Mouse (Mus musculus) liver, embryonic 12.5 days (tissue): ENCODE data around the gene Elmod3. TPM values are rescaled to one million over a fixed set of nuclear protein-coding genes. Genes with fewer than 3 reads are reported as not detected.

Experiments
- ATAC-seq: fragments of 200-750 bp; cut with Nextera tagmentation; 2 replicates; pipeline ENCODE4 v1.8.0; 2017; ENCODE audit warnings: moderate number of reproducible peaks, mild to moderate bottlenecking, moderate library complexity
- H3K27ac ChIP-seq: fragments of 300-500 bp; sonication (generic); 2 replicates; pipeline ENCODE4 v1.5.1; 2016; ENCODE audit warnings: mild to moderate bottlenecking
- H3K27me3 ChIP-seq: fragments of 300-500 bp; sonication (generic); replicated peaks from 2 replicates; pipeline ENCODE4 v1.6.1; 2016; ENCODE audit warnings: mild to moderate bottlenecking, moderate library complexity
- H3K36me3 ChIP-seq: fragments of 300-500 bp; sonication (generic); 2 replicates; pipeline ENCODE4 v1.6.1; 2016; ENCODE audit warnings: mild to moderate bottlenecking, moderate library complexity
- H3K4me1 ChIP-seq: fragments of 300-500 bp; sonication (generic); 2 replicates; pipeline ENCODE4 v1.6.1; 2016
- H3K4me2 ChIP-seq: fragments of 300-500 bp; sonication (generic); 2 replicates; pipeline ENCODE4 v1.6.1; 2016; ENCODE audit warnings: mild to moderate bottlenecking, moderate library complexity
- H3K4me3 ChIP-seq: fragments of 300-500 bp; sonication (generic); 2 replicates; pipeline ENCODE4 v1.5.1; 2016; ENCODE audit warnings: mild to moderate bottlenecking, moderate library complexity
- H3K9ac ChIP-seq: fragments of 300-500 bp; sonication (generic); 2 replicates; pipeline ENCODE4 v1.6.1; 2016; ENCODE audit warnings: mild to moderate bottlenecking, moderate library complexity
- H3K9me3 ChIP-seq: fragments of 300-500 bp; sonication (generic); replicated peaks from 2 replicates; pipeline ENCODE4 v1.6.1; 2016; ENCODE audit warnings: mild to moderate bottlenecking, moderate library complexity
- WGBS: fragments of 180-500 bp; shearing (Covaris S2); methylation state at CpG from one replicate; pipeline ENCODE4 v1.1.7; 2016; ENCODE audit not compliant: insufficient replicate concordance; 5-methylcytosine and 5-hydroxymethylcytosine counted together
- polyA plus RNA-seq: library from polyadenylated mRNA; unstranded; fragments of >200 nt; fragmentation: Nextera tagmentation; extraction: Ambion mirVana; gene quantifications from 2 replicates; pipeline ENCODE4 v1.2.1, GENCODE M21; 2016

Gene Elmod3
- polyA plus RNA-seq, 1 experiment from 2014 or later, result 7.6 TPM

- 80% methylated on average over 5 of the region's 5 CpGs for WGBS
- Histone ChIP-seq H3K9ac (no peak overlapping the region), H3K36me3 (peaks cover 79% of the 10 kb centered on the region)
These were observed 9.5 kb upstream of the Elmod3 start for GRCm38 (mm10) chr6:72607676-72608075.

DNA sequence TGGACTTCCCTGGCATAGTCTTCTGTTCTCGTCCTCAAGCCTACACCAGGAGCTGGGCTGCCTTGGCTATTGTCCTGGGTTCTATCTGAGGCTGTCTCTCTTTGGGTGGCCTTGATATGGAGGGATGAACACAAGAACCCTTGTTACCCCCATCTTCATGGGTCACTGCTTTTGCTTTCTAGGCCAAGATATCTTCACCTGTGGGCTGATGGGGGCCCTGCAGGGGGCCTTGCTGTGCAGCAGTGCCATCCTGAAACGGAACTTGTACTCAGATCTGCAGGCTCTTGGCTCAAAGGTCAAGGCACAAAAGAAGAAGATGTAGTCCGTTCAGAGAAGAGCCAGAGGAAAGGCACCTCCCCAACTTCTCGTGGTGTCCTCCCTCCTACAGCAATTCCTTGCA, 8.8 kb upstream of the Elmod3 start:
- H3K27ac ChIP-seq, result no peak overlapping the region
- H3K36me3 ChIP-seq, result peaks cover 78% of the 10 kb centered on the region

More at GRCm38 (mm10) chr6:72607676-72608075, 9.5 kb upstream of the Elmod3 start:
- ATAC-seq, result no peak
- Histone ChIP-seq H3K27ac (no peak overlapping the region), H3K9me3 (no peaks in the 10 kb centered on the region), H3K4me2 (no peak overlapping the region), H3K4me3 (no peak overlapping the region), H3K4me1 (0 out of 2 replicates have a peak, but pooled peaks cover 6% of the 10 kb centered on the region), H3K27me3 (no peaks in the 10 kb centered on the region)

GRCm38 (mm10) chr6:72604066-72604465, 5.9 kb upstream of the Elmod3 start:
- Histone ChIP-seq H3K4me2 (no peak overlapping the region), H3K27ac (no peak overlapping the region), H3K9ac (no peak overlapping the region), H3K4me1 (peaks cover 7% of the 10 kb centered on the region), H3K27me3 (no peaks in the 10 kb centered on the region), H3K9me3 (no peaks in the 10 kb centered on the region), H3K4me3 (no peak overlapping the region), H3K36me3 (peaks cover 48% of the 10 kb centered on the region)
- WGBS, result 71% methylated on average over 2 of the region's 2 CpGs
- no peak for ATAC-seq

More for the DNA sequence above, 8.8 kb upstream of the Elmod3 start:
- 70% methylated on average over 4 of the region's 4 CpGs for WGBS
- no peak overlapping the region for H3K4me2 ChIP-seq
- no peaks in the 10 kb centered on the region for H3K9me3 ChIP-seq
- H3K9ac ChIP-seq, result no peak overlapping the region
- ATAC-seq, result no peak
- H3K4me1 ChIP-seq, result 0 out of 2 replicates have a peak, but pooled peaks cover 6% of the 10 kb centered on the region
- H3K4me3 ChIP-seq, result no peak overlapping the region
- H3K27me3 ChIP-seq, result no peaks in the 10 kb centered on the region

DNA sequence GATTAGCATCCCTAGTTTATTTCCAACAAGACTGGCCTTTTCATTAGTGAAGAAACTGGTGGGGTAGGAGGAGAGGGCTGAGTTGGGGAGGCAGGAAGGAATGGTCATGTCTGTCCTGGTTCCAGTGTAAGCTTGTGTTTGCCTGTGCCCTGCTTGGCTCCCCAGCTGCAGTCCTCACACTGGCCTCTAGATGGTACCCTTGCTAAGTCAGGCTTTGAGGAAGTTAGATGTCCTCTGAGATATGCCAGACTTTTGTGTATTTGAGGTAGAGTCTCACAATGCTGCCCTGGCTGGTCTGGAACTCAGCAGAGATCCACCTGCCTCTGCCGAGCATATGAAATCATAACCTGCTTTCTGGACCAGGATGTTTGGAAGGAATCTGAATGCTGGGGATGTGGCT, 3.5 kb upstream of the Elmod3 start:
- H3K9ac ChIP-seq, result no peak overlapping the region
- no peaks in the 10 kb centered on the region for H3K27me3 ChIP-seq
- H3K36me3 ChIP-seq, result peaks cover 32% of the 10 kb centered on the region
- no peak overlapping the region for H3K4me2 ChIP-seq
- H3K9me3 ChIP-seq, result no peaks in the 10 kb centered on the region
- H3K4me3 ChIP-seq, result no peak overlapping the region
- H3K4me1 ChIP-seq, result peaks cover 24% of the 10 kb centered on the region
- H3K27ac ChIP-seq, result no peak overlapping the region
- 35% methylated on average over 1 of the region's 1 CpGs for WGBS
- no peak for ATAC-seq

- no peak for ATAC-seq
- 83% methylated on average over 12 of the region's 12 CpGs for WGBS
- H3K4me1 ChIP-seq, result peaks cover 24% of the 10 kb centered on the region
- peaks cover 22% of the 10 kb centered on the region for H3K36me3 ChIP-seq
- H3K4me2 ChIP-seq, result no peak overlapping the region
- no peaks in the 10 kb centered on the region for H3K27me3 ChIP-seq
- H3K9ac ChIP-seq, result no peak overlapping the region
- H3K4me3 ChIP-seq, result no peak overlapping the region
- no peak overlapping the region for H3K27ac ChIP-seq
- no peaks in the 10 kb centered on the region for H3K9me3 ChIP-seq
These were observed 2.6 kb upstream of the Elmod3 start for GRCm38 (mm10) chr6:72600771-72601170.

DNA sequence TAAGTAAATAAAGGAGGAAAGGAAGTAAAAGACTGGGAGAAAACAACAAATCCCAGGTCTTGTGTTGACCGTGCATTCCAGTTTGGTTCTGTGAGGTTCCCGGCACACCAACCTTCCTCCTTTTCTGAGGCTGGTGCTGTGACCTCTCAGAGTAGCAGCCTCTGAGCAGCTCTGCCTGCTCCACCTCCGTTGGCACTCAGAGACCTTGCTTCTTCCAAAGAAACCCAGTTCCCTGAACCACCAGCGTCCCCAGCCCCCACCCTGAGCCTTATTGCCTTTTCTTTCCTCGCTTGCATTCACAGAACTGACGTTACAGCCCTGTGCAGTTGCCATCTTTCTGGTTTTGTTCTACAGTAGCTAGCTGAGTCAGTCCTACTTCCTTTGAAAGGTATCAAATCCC, 2.0 kb upstream of the Elmod3 start:
- Histone ChIP-seq H3K27me3 (no peaks in the 10 kb centered on the region), H3K4me3 (no peak overlapping the region), H3K27ac (no peak overlapping the region), H3K36me3 (peaks cover 17% of the 10 kb centered on the region), H3K9me3 (no peaks in the 10 kb centered on the region), H3K4me1 (peaks cover 24% of the 10 kb centered on the region), H3K4me2 (no peak overlapping the region), H3K9ac (no peak overlapping the region)
- WGBS, result 72% methylated on average over 6 of the region's 6 CpGs
- no peak for ATAC-seq

- WGBS, result 30% methylated on average over 12 of the region's 12 CpGs
These were observed 761 bp upstream of the Elmod3 start for GRCm38 (mm10) chr6:72598791-72599557.

GRCm38 (mm10) chr6:72597083-72597874, 934 bp downstream of the Elmod3 start:
- Histone ChIP-seq H3K27me3 (no peaks in the 10 kb centered on the region), H3K4me1 (peaks cover 24% of the 10 kb centered on the region), H3K27ac (peak overlapping the region; percentile 47), H3K4me2 (peak overlapping the region; percentile 82), H3K4me3 (peak overlapping the region; percentile 66), H3K36me3 (0 out of 2 replicates have a peak, but pooled peaks cover 4% of the 10 kb centered on the region), H3K9me3 (no peaks in the 10 kb centered on the region), H3K9ac (peak overlapping the region; percentile 76)
- no peak for ATAC-seq
- WGBS, result 59% methylated on average over 13 of the region's 13 CpGs

More at GRCm38 (mm10) chr6:72598791-72599557, 761 bp upstream of the Elmod3 start:
- Histone ChIP-seq H3K4me3 (peak overlapping the region; percentile 66), H3K4me2 (peak overlapping the region; percentile 82), H3K27ac (peak overlapping the region; percentile 59), H3K36me3 (peaks cover 8% of the 10 kb centered on the region), H3K9ac (peak overlapping the region; percentile 76), H3K4me1 (peaks cover 24% of the 10 kb centered on the region), H3K9me3 (no peaks in the 10 kb centered on the region), H3K27me3 (no peaks in the 10 kb centered on the region)
- ATAC-seq, result peak; percentile 2; the same call in 1 of the 2 replicates

GRCm38 (mm10) chr6:72593914-72594313, 4.3 kb downstream of the Elmod3 start:
- no peak overlapping the region for H3K4me2 ChIP-seq
- H3K27me3 ChIP-seq, result no peaks in the 10 kb centered on the region
- no peak overlapping the region for H3K9ac ChIP-seq
- ATAC-seq, result no peak
- 0 out of 2 replicates have a peak, but pooled peaks cover 4% of the 10 kb centered on the region for H3K36me3 ChIP-seq
- no peak overlapping the region for H3K4me3 ChIP-seq
- H3K9me3 ChIP-seq, result no peaks in the 10 kb centered on the region
- peaks cover 16% of the 10 kb centered on the region for H3K4me1 ChIP-seq
- 58% methylated on average over 5 of the region's 5 CpGs for WGBS
- H3K27ac ChIP-seq, result no peak overlapping the region

GRCm38 (mm10) chr6:72593011-72593803, 5.0 kb downstream of the Elmod3 start:
- ATAC-seq, result no peak
- peaks cover 12% of the 10 kb centered on the region for H3K4me1 ChIP-seq
- no peak overlapping the region for H3K4me3 ChIP-seq
- WGBS, result 70% methylated on average over 6 of the region's 6 CpGs
- H3K9ac ChIP-seq, result no peak overlapping the region
- 0 out of 2 replicates have a peak, but pooled peaks cover 4% of the 10 kb centered on the region for H3K36me3 ChIP-seq
- H3K27me3 ChIP-seq, result no peaks in the 10 kb centered on the region
- H3K9me3 ChIP-seq, result no peaks in the 10 kb centered on the region
- H3K4me2 ChIP-seq, result no peak overlapping the region
- no peak overlapping the region for H3K27ac ChIP-seq

DNA sequence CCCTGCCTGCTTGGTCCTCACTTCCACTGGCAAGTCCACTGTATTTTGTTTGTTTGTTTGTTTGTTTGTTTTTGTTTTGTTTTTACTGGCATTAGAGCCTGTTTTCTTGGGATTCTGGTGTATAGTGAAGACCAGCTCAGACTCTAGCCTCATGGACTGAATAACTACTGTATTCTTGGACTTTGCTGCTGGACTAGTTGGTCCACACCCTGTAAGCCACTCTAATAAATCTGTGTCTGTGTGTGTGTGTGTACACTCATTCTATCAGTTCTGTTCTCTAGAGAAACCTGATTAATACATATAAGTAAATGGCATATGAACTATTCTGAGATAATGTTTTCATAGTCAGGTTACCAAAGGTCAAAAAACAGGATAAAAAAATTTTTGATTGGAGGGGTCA, 8.1 kb downstream of the Elmod3 start:
- no peak overlapping the region for H3K27ac ChIP-seq
- no peaks in the 10 kb centered on the region for H3K9me3 ChIP-seq
- H3K4me1 ChIP-seq, result no peaks in the 10 kb centered on the region
- H3K4me2 ChIP-seq, result no peak overlapping the region
- H3K27me3 ChIP-seq, result no peaks in the 10 kb centered on the region
- H3K9ac ChIP-seq, result no peak overlapping the region
- ATAC-seq, result no peak
- 0 out of 2 replicates have a peak, but pooled peaks cover 13% of the 10 kb centered on the region for H3K36me3 ChIP-seq
- no peak overlapping the region for H3K4me3 ChIP-seq
